Mouse (Mus musculus) midbrain, postnatal 0 days (tissue): Measurements from ENCODE around the gene Myrfl. TPM values are rescaled to one million over a fixed set of nuclear protein-coding genes. Genes with fewer than 3 reads are reported as not detected.

Experiments
- ATAC-seq: fragments of 200-750 bp; cut with Nextera tagmentation; 2 replicates; pipeline ENCODE4 v1.8.0; 2017; ENCODE audit warnings: moderate number of reproducible peaks, mild to moderate bottlenecking, moderate TSS enrichment, moderate library complexity; ENCODE audit not compliant: low FRiP score
- DNase-seq: peaks from one replicate; pipeline ENCODE4 v3.0.0-alpha.2; 2015; ENCODE audit warnings: low spot score
- H3K27ac ChIP-seq: fragments of 300-500 bp; sonication (generic); 2 replicates; pipeline ENCODE4 v1.5.1; 2014; ENCODE audit warnings: low read depth, mild to moderate bottlenecking, low read length, mixed read lengths
- H3K27me3 ChIP-seq: fragments of 300-500 bp; sonication (generic); 2 replicates; pipeline ENCODE4 v1.6.1; 2014; ENCODE audit warnings: low read length, control low read depth, mixed read lengths; ENCODE audit not compliant: insufficient read depth
- H3K36me3 ChIP-seq: fragments of 300-500 bp; sonication (generic); 2 replicates; pipeline ENCODE4 v1.6.1; 2014; ENCODE audit warnings: low read length, control low read depth, mixed read lengths; ENCODE audit not compliant: insufficient read depth
- H3K4me1 ChIP-seq: fragments of 300-500 bp; sonication (generic); 2 replicates; pipeline ENCODE4 v1.6.1; 2014; ENCODE audit warnings: mild to moderate bottlenecking, control low read depth, antibody characterized with exemption, low read length, mixed read lengths; ENCODE audit not compliant: insufficient read depth
- H3K4me2 ChIP-seq: fragments of 300-500 bp; sonication (generic); 2 replicates; pipeline ENCODE4 v1.6.1; 2014; ENCODE audit warnings: low read depth, mild to moderate bottlenecking, low read length, mixed read lengths; ENCODE audit not compliant: poor library complexity, severe bottlenecking
- H3K4me3 ChIP-seq: fragments of 300-500 bp; sonication (generic); 2 replicates; pipeline ENCODE4 v1.5.1; 2014; ENCODE audit warnings: low read depth, mild to moderate bottlenecking, low read length, moderate library complexity
- H3K9ac ChIP-seq: fragments of 300-500 bp; sonication (generic); replicated peaks from 2 replicates; pipeline ENCODE4 v1.6.1; 2014; ENCODE audit warnings: mild to moderate bottlenecking, low read length, moderate library complexity, mixed read lengths; ENCODE audit not compliant: poor library complexity, severe bottlenecking
- H3K9me3 ChIP-seq: fragments of 300-500 bp; sonication (generic); 2 replicates; pipeline ENCODE4 v1.6.1; 2016; ENCODE audit warnings: low read length, control low read depth
- CTCF ChIP-seq: IDR thresholded peaks from 2 replicates; pipeline ENCODE4 v1.5.1; 2016; ENCODE audit warnings: antibody characterized with exemption, mild to moderate bottlenecking
- WGBS: fragments of 180-500 bp; shearing (Covaris S2); extraction: QIAGEN DNeasy Blood & Tissue Kit; methylation state at CpG from one replicate; pipeline ENCODE4 v1.1.7; 2014; 5-methylcytosine and 5-hydroxymethylcytosine counted together
- polyA plus RNA-seq: library from polyadenylated mRNA; unstranded; fragments of >200 nt; fragmentation: Nextera tagmentation; extraction: Ambion mirVana; gene quantifications from 2 replicates; pipeline ENCODE4 v1.2.1, GENCODE M21; 2015
- total RNA-seq: library from RNA; depleted of rRNA; stranded (reverse); fragments of >200 nt; gene quantifications from 2 replicates; pipeline ENCODE4 v1.2.3, GENCODE M21; 2014

Myrfl gene
- total and polyA plus RNA-seq, 2 experiments from 2014 or later = 0.09 to 0.11 TPM

DNA sequence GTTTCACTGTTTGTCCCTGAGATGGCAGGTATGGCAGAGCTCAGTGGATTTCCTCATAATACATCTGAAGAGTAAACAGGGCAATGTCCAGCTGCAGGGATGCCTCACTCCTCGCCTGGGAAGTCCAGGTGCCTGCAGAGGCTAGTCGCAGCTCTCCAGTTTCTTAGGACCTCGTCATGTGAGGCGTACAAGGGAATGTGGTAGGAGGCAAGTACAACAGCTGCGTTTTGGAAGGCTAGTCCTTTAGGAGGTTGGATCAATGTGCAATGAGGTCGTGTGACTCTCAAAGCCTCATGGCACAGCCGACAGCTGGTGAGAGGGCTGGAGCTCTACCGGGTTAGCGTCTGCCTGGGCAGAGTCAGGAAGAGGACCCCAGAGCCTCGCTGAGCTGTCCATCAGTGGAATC lies 7.8 kb upstream of the Myrfl start:
- Histone ChIP-seq H3K27ac (no peak overlapping the region), H3K27me3 (no peaks in the 10 kb centered on the region), H3K4me1 (no peaks in the 10 kb centered on the region), H3K4me3 (no peak overlapping the region), H3K9ac (no peak overlapping the region), H3K36me3 (peaks cover 23% of the 10 kb centered on the region), H3K4me2 (no peak overlapping the region), H3K9me3 (no peaks in the 10 kb centered on the region)
- no peak for TF ChIP-seq CTCF
- 91% methylated on average over 10 of the region's 10 CpGs for WGBS
- ATAC-seq (no peak), DNase-seq (no peak)

- DNase-seq (no peak), ATAC-seq (no peak)
- Histone ChIP-seq H3K27me3 (no peaks in the 10 kb centered on the region), H3K9me3 (no peaks in the 10 kb centered on the region), H3K4me1 (no peaks in the 10 kb centered on the region), H3K4me3 (no peak overlapping the region), H3K4me2 (no peak overlapping the region), H3K9ac (no peak overlapping the region), H3K36me3 (no peaks in the 10 kb centered on the region), H3K27ac (no peak overlapping the region)
- TF ChIP-seq CTCF = no peak
- WGBS = 80% methylated on average over 12 of the region's 12 CpGs
Measured at GRCm38 (mm10) chr10:116895108-116895833, 1.4 kb downstream of the Myrfl start.

DNA sequence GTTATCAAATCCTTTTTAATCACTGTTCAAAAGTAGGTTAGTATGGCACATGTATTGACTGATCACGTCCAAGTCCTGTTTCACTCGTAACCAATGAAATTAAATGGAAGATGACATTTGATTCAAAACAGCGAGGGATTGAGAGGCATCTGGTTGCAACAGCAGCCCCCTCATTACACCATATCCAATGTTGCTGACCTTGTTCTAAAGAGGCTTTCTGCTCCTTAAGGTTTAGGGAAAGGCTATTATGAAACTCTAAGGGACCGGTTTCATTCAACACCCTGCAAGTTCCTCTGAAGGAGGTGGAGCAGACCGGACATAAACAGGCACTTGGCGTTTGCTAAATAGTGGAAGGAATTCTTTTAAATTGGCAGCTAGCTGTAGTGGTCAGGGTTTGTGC lies 2.2 kb downstream of the Myrfl start:
- H3K27me3 ChIP-seq = no peaks in the 10 kb centered on the region
- no peaks in the 10 kb centered on the region for H3K4me1 ChIP-seq
- ATAC-seq (no peak), DNase-seq (no peak)
- no peak overlapping the region for H3K4me3 ChIP-seq
- no peak overlapping the region for H3K9ac ChIP-seq
- H3K27ac ChIP-seq = no peak overlapping the region
- no peaks in the 10 kb centered on the region for H3K9me3 ChIP-seq
- no peaks in the 10 kb centered on the region for H3K36me3 ChIP-seq
- WGBS = 73% methylated on average over 6 of the region's 6 CpGs
- no peak for TF ChIP-seq CTCF
- no peak overlapping the region for H3K4me2 ChIP-seq

DNA sequence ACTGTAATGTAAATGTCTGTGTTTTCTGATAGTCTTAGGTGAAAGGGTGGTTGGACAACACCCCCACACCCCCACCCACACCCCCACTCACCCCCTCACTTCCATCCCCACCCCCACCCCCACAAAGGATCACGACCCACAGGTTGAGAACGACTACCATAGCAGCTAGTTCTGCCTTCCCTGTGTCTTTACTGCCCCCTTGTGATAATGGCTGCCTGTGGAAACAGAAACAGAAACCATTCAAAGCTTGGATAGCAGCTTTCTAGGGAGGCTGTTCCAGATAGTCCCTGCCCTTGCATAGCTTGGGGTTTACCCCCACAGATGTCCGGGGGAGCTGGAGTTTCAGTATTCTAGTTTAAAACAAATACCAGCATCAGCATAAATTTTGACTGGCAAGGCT lies 3.0 kb downstream of the Myrfl start:
- Histone ChIP-seq H3K27ac (no peak overlapping the region), H3K27me3 (no peaks in the 10 kb centered on the region), H3K4me2 (no peak overlapping the region), H3K4me3 (no peak overlapping the region), H3K4me1 (no peaks in the 10 kb centered on the region), H3K36me3 (no peaks in the 10 kb centered on the region), H3K9me3 (no peaks in the 10 kb centered on the region), H3K9ac (no peak overlapping the region)
- 14% methylated on average over 3 of the region's 3 CpGs for WGBS
- no peak for ATAC-seq
- peak; percentile 78 for TF ChIP-seq CTCF
- peak; percentile 63 for DNase-seq

GRCm38 (mm10) chr10:116890587-116890986 lies 6.1 kb downstream of the Myrfl start:
- Histone ChIP-seq H3K9me3 (no peaks in the 10 kb centered on the region), H3K27me3 (no peaks in the 10 kb centered on the region), H3K27ac (no peak overlapping the region), H3K36me3 (no peaks in the 10 kb centered on the region), H3K9ac (no peak overlapping the region), H3K4me1 (no peaks in the 10 kb centered on the region), H3K4me3 (no peak overlapping the region), H3K4me2 (no peak overlapping the region)
- no peak for ATAC-seq
- peak; percentile 11 for DNase-seq
- WGBS = 45% methylated on average over 5 of the region's 5 CpGs
- no peak for TF ChIP-seq CTCF

GRCm38 (mm10) chr10:116884552-116884951 lies 12.2 kb downstream of the Myrfl start:
- H3K4me2 ChIP-seq = no peak overlapping the region
- no peak overlapping the region for H3K4me3 ChIP-seq
- ATAC-seq (no peak), DNase-seq (no peak)
- H3K4me1 ChIP-seq = no peaks in the 10 kb centered on the region
- TF ChIP-seq CTCF = no peak
- WGBS = 74% methylated on average over 3 of the region's 3 CpGs
- H3K36me3 ChIP-seq = no peaks in the 10 kb centered on the region
- no peak overlapping the region for H3K9ac ChIP-seq
- H3K27me3 ChIP-seq = no peaks in the 10 kb centered on the region
- no peaks in the 10 kb centered on the region for H3K9me3 ChIP-seq
- no peak overlapping the region for H3K27ac ChIP-seq
